Comparison of ENCODE assay signal across 9 mouse cellular contexts in the genomic region with DNA sequence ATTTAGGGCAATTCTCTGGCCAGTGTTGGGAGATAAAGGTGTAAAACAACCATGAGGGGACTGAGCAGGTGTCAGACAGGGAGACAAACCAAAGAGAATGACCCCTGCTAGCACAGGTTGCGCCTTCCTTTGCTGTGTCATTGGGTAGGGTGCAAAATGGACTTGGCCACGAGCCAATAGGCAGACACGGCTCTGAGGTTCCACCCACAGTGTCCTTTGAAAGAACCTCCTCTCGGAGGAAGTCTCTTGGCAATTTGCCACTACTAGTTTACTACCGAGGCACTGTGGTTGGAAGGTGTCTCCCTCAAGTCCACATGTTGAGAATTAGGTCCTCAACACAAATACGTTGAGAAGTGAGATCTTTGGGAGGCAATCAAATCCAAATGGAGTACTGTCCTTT.
DNase-seq lines count a peak whose midpoint lies in the region; ATAC-seq lines count a peak whose summit lies in the region.
"Had no signal": no experiment of that assay in that cellular context is flagged by ENCODE, and none has a peak within 500 bp of the region (broad histone marks: within the 10 kb centered on the region; RNA-seq: fewer than 3 reads in every experiment).

No protein-coding gene starts in this region.

- 44% methylated on average over 6 of the region's 6 CpGs for WGBS in kidney, embryonic 14.5 days
- WGBS in midbrain, embryonic 11.5 days, result 90% methylated on average over 6 of the region's 6 CpGs

- no peak overlapping the region for H3K4me2 ChIP-seq in kidney, embryonic 14.5 days (replicated peaks; ENCODE audit: low read depth, low read length)
- H3K4me2 ChIP-seq in midbrain, embryonic 11.5 days, result no peak overlapping the region
- H3K4me2 ChIP-seq: heart, embryonic 13.5 days had no signal

- H3K4me3 ChIP-seq in kidney, embryonic 14.5 days (ENCODE audit: low read length), result no peak overlapping the region
- no peak overlapping the region for H3K4me3 ChIP-seq in midbrain, embryonic 11.5 days (ENCODE audit: low read depth, low read length)
- H3K4me3 ChIP-seq: heart, embryonic 13.5 days had no signal

- ATAC-seq in kidney, embryonic 14.5 days (ENCODE audit: low FRiP score, low TSS enrichment), result no peak
- ATAC-seq in common myeloid progenitor, adult 5-6 weeks (replicated peaks; ENCODE audit: low read depth, poor library complexity, severe bottlenecking), result peak; percentile 40
- ATAC-seq in midbrain, embryonic 11.5 days (ENCODE audit: low FRiP score), result no peak

- 0 out of 2 replicates have a peak, but pooled peaks cover 12% of the 10 kb centered on the region for H3K27me3 ChIP-seq in kidney, embryonic 14.5 days (ENCODE audit: control insufficient read depth, insufficient read depth, low read length)
- H3K27me3 ChIP-seq in midbrain, embryonic 11.5 days (ENCODE audit: control insufficient read depth, insufficient read depth, low read length), result no peaks in the 10 kb centered on the region; the same call in 1 of the 2 replicates

- DNase-seq in kidney, adult 18-20 months, result peak; percentile 35
- DNase-seq in kidney, postnatal 36 days, result peak; percentile 65 to 67
- DNase-seq in natural killer cell, adult 2 months (ENCODE audit: low spot score in 2 of 2), result peak; percentile 73 to 77
- no peak for DNase-seq in midbrain, embryonic 11.5 days (ENCODE audit: low spot score, missing footprints)
- DNase-seq in right cerebral cortex, postnatal 14 days, result no peak
- no peak for DNase-seq in frontal cortex, postnatal 36 days (ENCODE audit: low spot score in 2 of 2)

- H3K27ac ChIP-seq in kidney, embryonic 14.5 days (ENCODE audit: low read depth, low read length), result no peak overlapping the region
- no peak overlapping the region for H3K27ac ChIP-seq in midbrain, embryonic 11.5 days (ENCODE audit: low read depth, low read length)
- H3K27ac ChIP-seq: heart, embryonic 13.5 days had no signal

- H3K9me3 ChIP-seq in kidney, embryonic 14.5 days (ENCODE audit: control insufficient read depth, low read length), result no peaks in the 10 kb centered on the region; the same call in 1 of the 2 replicates
- H3K9me3 ChIP-seq in midbrain, embryonic 11.5 days (ENCODE audit: control insufficient read depth, low read length), result no peaks in the 10 kb centered on the region
- H3K9me3 ChIP-seq: heart, embryonic 13.5 days had no signal

- peaks cover 13% of the 10 kb centered on the region for H3K4me1 ChIP-seq in kidney, embryonic 14.5 days (ENCODE audit: control insufficient read depth, insufficient read depth, low read length)
- peaks cover 5% of the 10 kb centered on the region; the same call in 1 of the 2 replicates for H3K4me1 ChIP-seq in midbrain, embryonic 11.5 days (ENCODE audit: control insufficient read depth, insufficient read depth, low read length)

- no peaks in the 10 kb centered on the region for H3K36me3 ChIP-seq in kidney, embryonic 14.5 days (ENCODE audit: control insufficient read depth, insufficient read depth, low read length)
- H3K36me3 ChIP-seq in midbrain, embryonic 11.5 days (ENCODE audit: control insufficient read depth, insufficient read depth, low read length), result no peaks in the 10 kb centered on the region
- H3K36me3 ChIP-seq: heart, embryonic 13.5 days had no signal

- no peak overlapping the region for H3K9ac ChIP-seq in kidney, embryonic 14.5 days (ENCODE audit: low read depth, low read length)
- no peak overlapping the region for H3K9ac ChIP-seq in midbrain, embryonic 11.5 days (ENCODE audit: low read length)

Comparison
In these comparisons a context has a peak if more than half of its experiments do, and no peak if none do; other contexts are left out.
1. DNase-seq: peak in kidney, adult 18-20 months (single experiment), kidney, postnatal 36 days (2 of 2) and natural killer cell, adult 2 months (2 of 2); none in midbrain, embryonic 11.5 days (single experiment), right cerebral cortex, postnatal 14 days (single experiment) and frontal cortex, postnatal 36 days (0 of 2).